Mouse (Mus musculus): ENCODE data around the gene Elfn2. TPM values are rescaled to one million over a fixed set of nuclear protein-coding genes. Genes with fewer than 3 reads are reported as not detected.

Gene Elfn2
- polyA plus RNA-seq, 1 experiment from 2014 or later: 0.39 TPM

DNA sequence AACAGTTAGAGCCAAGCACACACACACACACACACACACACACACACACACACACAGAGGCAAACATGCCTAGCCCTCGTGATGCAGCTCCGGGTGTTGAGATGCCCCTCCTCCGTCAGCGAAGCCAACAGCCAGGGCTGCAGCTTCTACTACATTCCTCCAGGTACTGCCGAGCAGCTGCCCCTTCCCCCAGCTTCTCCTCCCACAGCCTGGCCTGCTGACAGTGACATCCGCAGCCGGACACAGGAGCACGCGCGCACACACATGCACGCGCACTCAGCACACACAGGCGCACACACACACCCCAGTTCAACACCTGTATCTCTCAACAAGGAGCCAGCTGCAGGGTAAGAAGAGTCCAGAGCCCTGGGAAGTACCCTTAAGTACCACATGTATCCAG lies 1.6 kb downstream of the Elfn2 start:
- no peak overlapping the region for H3K4me3 ChIP-seq
- H3K4me1 ChIP-seq (replicated peaks): peaks cover 59% of the 10 kb centered on the region
- 56% methylated on average over 13 of the region's 13 CpGs for WGBS
- no peaks in the 10 kb centered on the region for H3K36me3 ChIP-seq
- H3K9me3 ChIP-seq: no peaks in the 10 kb centered on the region
- no peak for DNase-seq (ENCODE audit: low spot score)
- no peak overlapping the region for H3K27ac ChIP-seq
- peaks cover 88% of the 10 kb centered on the region for H3K27me3 ChIP-seq (ENCODE audit: insufficient read depth, poor library complexity, severe bottlenecking)

DNA sequence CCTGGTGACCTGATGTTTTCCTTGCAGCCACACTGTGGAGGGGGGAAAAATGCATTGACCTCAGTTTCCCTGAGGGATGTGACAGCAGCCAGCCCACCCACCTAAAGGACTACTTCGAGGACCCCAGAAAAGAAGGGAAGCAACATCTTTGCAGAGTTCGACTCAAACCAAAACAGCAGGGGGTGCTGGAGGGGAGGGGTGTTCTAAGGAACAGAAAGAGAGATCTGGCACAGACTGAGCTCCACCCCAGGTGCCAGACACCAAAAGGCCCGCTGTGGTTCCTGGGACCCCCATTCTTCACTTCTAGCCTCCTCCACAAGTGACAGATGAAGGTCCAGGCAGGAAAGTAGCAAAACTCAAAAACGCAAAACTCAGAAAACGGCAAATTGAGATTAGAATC lies 2.7 kb downstream of the Elfn2 start:
- peaks cover 68% of the 10 kb centered on the region for H3K4me1 ChIP-seq (replicated peaks)
- no peaks in the 10 kb centered on the region for H3K9me3 ChIP-seq
- peaks cover 98% of the 10 kb centered on the region for H3K27me3 ChIP-seq (ENCODE audit: insufficient read depth, poor library complexity, severe bottlenecking)
- 55% methylated on average over 5 of the region's 5 CpGs for WGBS
- no peak overlapping the region for H3K4me3 ChIP-seq
- no peak for DNase-seq (ENCODE audit: low spot score)
- H3K27ac ChIP-seq: no peak overlapping the region
- H3K36me3 ChIP-seq: no peaks in the 10 kb centered on the region

GRCm38 (mm10) chr15:78713751-78714150 lies 4.8 kb downstream of the Elfn2 start:
- peaks cover 69% of the 10 kb centered on the region for H3K4me1 ChIP-seq (replicated peaks)
- H3K9me3 ChIP-seq: no peaks in the 10 kb centered on the region
- no peaks in the 10 kb centered on the region for H3K36me3 ChIP-seq
- H3K27me3 ChIP-seq (ENCODE audit: insufficient read depth, poor library complexity, severe bottlenecking): peaks cover 91% of the 10 kb centered on the region
- no peak overlapping the region for H3K4me3 ChIP-seq
- DNase-seq (ENCODE audit: low spot score): no peak
- 80% methylated on average over 7 of the region's 7 CpGs for WGBS
- no peak overlapping the region for H3K27ac ChIP-seq

- H3K27ac ChIP-seq: peak overlapping the region; percentile 69
- peaks cover 57% of the 10 kb centered on the region for H3K4me1 ChIP-seq (replicated peaks)
- 9% methylated on average over 53 of the region's 53 CpGs for WGBS
- peak overlapping the region; percentile 43 for H3K4me3 ChIP-seq
- peaks cover 84% of the 10 kb centered on the region for H3K27me3 ChIP-seq (ENCODE audit: insufficient read depth, poor library complexity, severe bottlenecking)
- no peaks in the 10 kb centered on the region for H3K36me3 ChIP-seq
- peak; percentile 45 for DNase-seq (ENCODE audit: low spot score)
- no peaks in the 10 kb centered on the region for H3K9me3 ChIP-seq
These were observed 6.0 kb downstream of the Elfn2 start for GRCm38 (mm10) chr15:78712335-78713258.

DNA sequence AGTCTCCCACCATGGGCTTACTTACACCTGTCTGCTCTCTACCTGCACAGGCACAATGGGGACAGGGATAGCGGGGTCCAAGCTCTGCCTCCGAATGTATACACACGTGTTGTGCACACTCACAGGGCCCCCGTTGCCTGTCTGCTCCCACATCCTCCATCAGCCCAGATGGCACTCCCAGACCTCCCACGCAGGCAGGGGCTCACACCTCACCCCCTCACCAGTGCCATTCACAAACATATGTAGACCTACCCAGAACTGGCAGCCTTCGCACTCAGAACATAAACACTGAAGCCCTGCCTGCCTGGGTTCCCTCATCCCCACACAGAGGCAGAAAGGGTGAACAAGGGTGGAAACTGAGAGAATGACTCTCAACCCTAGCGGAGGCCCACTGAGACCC lies 6.6 kb downstream of the Elfn2 start:
- H3K9me3 ChIP-seq: no peaks in the 10 kb centered on the region
- WGBS: 77% methylated on average over 7 of the region's 7 CpGs
- H3K27me3 ChIP-seq (ENCODE audit: insufficient read depth, poor library complexity, severe bottlenecking): peaks cover 77% of the 10 kb centered on the region
- no peak for DNase-seq (ENCODE audit: low spot score)
- no peak overlapping the region for H3K4me3 ChIP-seq
- H3K4me1 ChIP-seq (replicated peaks): peaks cover 53% of the 10 kb centered on the region
- H3K27ac ChIP-seq: no peak overlapping the region
- H3K36me3 ChIP-seq: no peaks in the 10 kb centered on the region

DNA sequence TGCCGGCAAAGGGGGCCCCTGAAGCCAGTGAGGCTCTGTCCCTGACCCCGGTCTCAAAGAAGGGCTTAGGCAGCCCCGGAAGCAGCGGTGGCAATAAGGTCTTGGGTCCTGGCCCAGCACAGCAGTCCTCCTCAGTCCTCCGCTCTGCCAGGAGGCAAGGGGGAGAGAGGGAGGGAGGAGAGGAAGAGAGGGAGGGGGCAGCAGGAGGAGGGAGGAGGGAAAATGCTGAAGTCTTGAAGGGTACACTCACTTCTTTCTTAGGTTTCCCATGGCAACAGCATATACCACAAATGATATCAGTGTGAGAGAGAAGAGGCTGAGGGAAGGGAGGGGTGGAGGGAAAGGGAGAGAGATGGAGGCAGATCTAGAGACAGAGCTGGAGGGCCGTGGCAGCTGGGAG lies 7.9 kb downstream of the Elfn2 start:
- Histone ChIP-seq H3K4me3 (no peak overlapping the region), H3K27me3 (ENCODE audit: insufficient read depth, poor library complexity, severe bottlenecking) (peaks cover 68% of the 10 kb centered on the region), H3K9me3 (no peaks in the 10 kb centered on the region), H3K4me1 (replicated peaks) (peaks cover 50% of the 10 kb centered on the region), H3K36me3 (no peaks in the 10 kb centered on the region), H3K27ac (0 out of 2 replicates have a peak overlapping the region, but pooled peaks have one; percentile 20)
- no peak for DNase-seq (ENCODE audit: low spot score)
- 41% methylated on average over 6 of the region's 6 CpGs for WGBS

DNA sequence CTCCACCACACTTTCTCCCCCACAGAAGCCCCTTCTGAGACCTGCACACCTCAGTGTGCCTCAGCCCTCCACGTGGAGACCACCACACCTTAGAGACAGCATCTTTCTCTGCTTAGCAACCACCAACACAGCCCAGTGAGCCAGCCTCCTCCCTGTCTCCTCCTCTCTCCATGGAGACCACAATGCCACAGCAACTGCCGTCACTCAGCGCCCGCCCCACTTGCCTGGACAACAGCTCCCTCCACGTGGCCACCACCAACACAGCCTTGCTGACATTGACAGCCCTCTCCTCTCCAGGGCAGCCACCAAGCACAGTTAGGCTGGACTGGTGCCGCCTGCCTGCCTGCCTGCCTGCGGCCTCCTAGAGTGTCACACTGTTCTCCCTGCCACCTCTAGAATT lies 8.8 kb downstream of the Elfn2 start:
- WGBS: 16% methylated on average over 7 of the region's 7 CpGs
- H3K9me3 ChIP-seq: no peaks in the 10 kb centered on the region
- H3K4me1 ChIP-seq (replicated peaks): peaks cover 49% of the 10 kb centered on the region
- no peak overlapping the region for H3K27ac ChIP-seq
- no peaks in the 10 kb centered on the region for H3K36me3 ChIP-seq
- DNase-seq (ENCODE audit: low spot score): peak; percentile 69
- peaks cover 65% of the 10 kb centered on the region for H3K27me3 ChIP-seq (ENCODE audit: insufficient read depth, poor library complexity, severe bottlenecking)
- no peak overlapping the region for H3K4me3 ChIP-seq

DNA sequence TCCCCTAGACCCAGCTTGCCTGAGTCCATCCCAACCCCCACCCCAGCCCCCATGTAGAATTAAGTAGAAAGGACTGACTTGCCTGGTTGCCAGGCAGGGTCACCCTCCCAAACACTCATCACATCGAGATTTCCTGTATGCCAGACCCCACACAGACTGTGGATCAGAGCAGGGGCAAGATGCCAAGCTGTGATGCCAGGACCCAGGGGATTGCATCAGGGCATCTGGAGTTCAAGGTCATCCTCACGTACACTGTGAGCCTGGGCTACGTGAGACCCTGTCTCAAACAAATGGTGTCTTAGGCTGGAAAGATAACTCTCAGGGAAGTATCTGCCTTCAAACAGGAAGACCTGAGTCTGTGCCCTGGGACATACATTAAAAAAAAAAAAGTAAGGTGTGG lies 11.9 kb downstream of the Elfn2 start:
- DNase-seq (ENCODE audit: low spot score): no peak

DNA sequence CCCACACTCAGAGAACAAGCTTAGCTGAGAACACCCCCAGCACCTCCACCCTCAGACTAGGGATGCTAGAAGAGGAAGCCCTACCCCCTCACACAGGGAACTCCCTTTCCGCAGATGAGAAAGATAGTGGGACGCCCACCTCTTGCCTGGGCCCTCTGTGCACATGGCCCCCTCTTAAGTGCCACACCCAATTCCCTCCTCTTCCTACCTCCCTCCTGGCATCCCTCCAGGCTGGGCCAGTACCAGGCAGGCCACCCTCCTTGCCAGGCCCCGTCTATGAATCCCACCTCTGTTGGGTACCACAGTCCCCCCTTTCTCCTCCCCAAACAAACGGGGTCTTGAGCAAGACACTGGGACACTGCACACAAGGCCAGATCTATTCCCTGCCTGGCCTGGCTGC lies 13.7 kb downstream of the Elfn2 start:
- Histone ChIP-seq H3K36me3 (no peaks in the 10 kb centered on the region), H3K9me3 (no peaks in the 10 kb centered on the region), H3K4me3 (no peak overlapping the region), H3K4me1 (replicated peaks) (peaks cover 25% of the 10 kb centered on the region), H3K27ac (no peak overlapping the region), H3K27me3 (ENCODE audit: insufficient read depth, poor library complexity, severe bottlenecking) (peaks cover 23% of the 10 kb centered on the region)
- WGBS: 70% methylated on average over 4 of the region's 4 CpGs
- DNase-seq (ENCODE audit: low spot score): no peak

More for the DNA sequence above, 11.9 kb downstream of the Elfn2 start:
- H3K36me3 ChIP-seq: no peaks in the 10 kb centered on the region
- H3K9me3 ChIP-seq: no peaks in the 10 kb centered on the region
- no peak overlapping the region for H3K27ac ChIP-seq
- peaks cover 41% of the 10 kb centered on the region for H3K27me3 ChIP-seq (ENCODE audit: insufficient read depth, poor library complexity, severe bottlenecking)
- H3K4me3 ChIP-seq: no peak overlapping the region
- 71% methylated on average over 3 of the region's 3 CpGs for WGBS
- peaks cover 41% of the 10 kb centered on the region for H3K4me1 ChIP-seq (replicated peaks)

- no peaks in the 10 kb centered on the region for H3K36me3 ChIP-seq
- H3K9me3 ChIP-seq: no peaks in the 10 kb centered on the region
- H3K27ac ChIP-seq: peak overlapping the region; percentile 31; the same call in 1 of the 2 replicates
- H3K4me3 ChIP-seq: no peak overlapping the region
- 85% methylated on average over 3 of the region's 3 CpGs for WGBS
- DNase-seq (ENCODE audit: low spot score): no peak
- peaks cover 17% of the 10 kb centered on the region for H3K4me1 ChIP-seq (replicated peaks)
- H3K27me3 ChIP-seq (ENCODE audit: insufficient read depth, poor library complexity, severe bottlenecking): peaks cover 24% of the 10 kb centered on the region
These were observed 14.6 kb downstream of the Elfn2 start for GRCm38 (mm10) chr15:78704007-78704406.

DNA sequence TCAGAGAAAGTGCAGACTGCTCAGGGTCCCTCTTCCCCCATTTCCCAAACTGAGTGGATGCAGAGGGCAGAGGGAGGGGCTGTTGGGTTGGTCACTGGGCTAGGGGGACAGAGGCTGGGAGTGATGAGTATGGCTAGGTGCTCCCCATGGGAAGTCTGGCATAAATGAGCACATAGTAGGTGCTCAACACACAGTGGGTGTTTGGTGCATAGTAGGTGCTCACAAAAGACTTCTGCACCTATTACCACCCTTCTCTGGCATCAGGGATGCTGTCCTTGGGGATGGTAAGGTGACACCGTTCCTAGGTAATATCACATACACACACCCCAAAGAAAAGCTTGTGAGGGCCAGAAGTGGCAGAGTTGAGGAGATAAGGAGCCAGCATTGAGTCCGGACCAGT lies 18.2 kb downstream of the Elfn2 start:
- Histone ChIP-seq H3K36me3 (no peaks in the 10 kb centered on the region), H3K27me3 (ENCODE audit: insufficient read depth, poor library complexity, severe bottlenecking) (peaks cover 16% of the 10 kb centered on the region), H3K27ac (no peak overlapping the region), H3K4me1 (replicated peaks) (peaks cover 35% of the 10 kb centered on the region), H3K9me3 (no peaks in the 10 kb centered on the region), H3K4me3 (no peak overlapping the region)
- 84% methylated on average over 2 of the region's 2 CpGs for WGBS
- no peak for DNase-seq (ENCODE audit: low spot score)

DNA sequence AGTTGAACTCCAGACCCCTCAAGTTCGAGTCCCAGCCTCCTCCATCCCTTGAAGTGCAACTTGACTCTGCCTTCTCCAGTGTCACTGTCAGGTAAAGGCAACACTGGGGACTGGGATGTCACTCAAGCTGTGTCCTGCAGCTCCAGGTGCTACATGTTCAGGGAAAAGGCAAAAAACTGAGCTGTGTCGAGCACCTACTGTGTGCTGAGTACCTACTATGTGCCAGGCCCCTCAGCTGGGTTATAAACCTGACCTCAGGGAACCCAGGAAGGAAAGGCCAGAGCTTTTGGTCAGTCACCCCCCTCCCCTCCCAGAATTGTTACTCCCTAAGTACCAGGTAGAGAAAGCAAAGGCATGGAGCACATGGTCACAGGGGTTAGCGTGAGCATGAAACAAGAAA lies 19.1 kb downstream of the Elfn2 start:
- H3K4me3 ChIP-seq: no peak overlapping the region
- 73% methylated on average over 3 of the region's 3 CpGs for WGBS

GRCm38 (mm10) chr15:78698491-78699135 lies 20.0 kb downstream of the Elfn2 start:
- Histone ChIP-seq H3K27me3 (ENCODE audit: insufficient read depth, poor library complexity, severe bottlenecking) (peaks cover 10% of the 10 kb centered on the region), H3K4me3 (no peak overlapping the region), H3K9me3 (no peaks in the 10 kb centered on the region), H3K27ac (peak overlapping the region; percentile 64; the same call in 1 of the 2 replicates), H3K36me3 (no peaks in the 10 kb centered on the region), H3K4me1 (replicated peaks) (peaks cover 20% of the 10 kb centered on the region)
- no peak for DNase-seq (ENCODE audit: low spot score)
- WGBS: 82% methylated on average over 13 of the region's 13 CpGs

More for the DNA sequence above, 19.1 kb downstream of the Elfn2 start:
- Histone ChIP-seq H3K27me3 (ENCODE audit: insufficient read depth, poor library complexity, severe bottlenecking) (peaks cover 10% of the 10 kb centered on the region), H3K9me3 (no peaks in the 10 kb centered on the region), H3K36me3 (no peaks in the 10 kb centered on the region), H3K27ac (no peak overlapping the region), H3K4me1 (replicated peaks) (peaks cover 28% of the 10 kb centered on the region)
- DNase-seq (ENCODE audit: low spot score): no peak
